ENCODE assay signal across 9 mouse cellular contexts in genomic region chr7:73371587-73372321, GRCm38 (mm10). TPM values are rescaled to one million over a fixed set of nuclear protein-coding genes. Genes with fewer than 3 reads are reported as not detected.
DNase-seq lines count a peak whose midpoint lies in the region; ATAC-seq and TF ChIP-seq lines count a peak whose summit lies in the region.
"Had no signal": no experiment of that assay in that cellular context is flagged by ENCODE, and none has a peak within 500 bp of the region (broad histone marks: within the 10 kb centered on the region; RNA-seq: fewer than 3 reads in every experiment).

No protein-coding gene starts in this region.

- no peak for ATAC-seq in heart, embryonic 12.5 days (ENCODE audit: insufficient number of reproducible peaks, low FRiP score)
- ATAC-seq in embryonic facial prominence, embryonic 14.5 days (ENCODE audit: low read depth), result no peak
- ATAC-seq in hindbrain, embryonic 14.5 days (ENCODE audit: low FRiP score), result no peak
- no peak for ATAC-seq in midbrain, postnatal 0 days (ENCODE audit: low FRiP score)

- peaks cover 21% of the 10 kb centered on the region for H3K4me1 ChIP-seq in heart, embryonic 12.5 days (replicated peaks)
- peaks cover 3% of the 10 kb centered on the region; the same call in 1 of the 2 replicates for H3K4me1 ChIP-seq in embryonic facial prominence, embryonic 14.5 days (ENCODE audit: control insufficient read depth, insufficient read depth, low read length)
- peaks cover 21% of the 10 kb centered on the region for H3K4me1 ChIP-seq in hindbrain, embryonic 14.5 days (replicated peaks; ENCODE audit: control insufficient read depth, insufficient read depth, low read length)
- peaks cover 11% of the 10 kb centered on the region; the same call in 1 of the 2 replicates for H3K4me1 ChIP-seq in midbrain, postnatal 0 days (ENCODE audit: insufficient read depth, low read length)

- no peaks in the 10 kb centered on the region for H3K9me3 ChIP-seq in heart, embryonic 12.5 days (replicated peaks)
- peaks cover 7% of the 10 kb centered on the region; the same call in 1 of the 2 replicates for H3K9me3 ChIP-seq in embryonic facial prominence, embryonic 14.5 days (ENCODE audit: control insufficient read depth, low read length)
- no peaks in the 10 kb centered on the region for H3K9me3 ChIP-seq in hindbrain, embryonic 14.5 days (ENCODE audit: control insufficient read depth, low read length)
- H3K9me3 ChIP-seq in midbrain, postnatal 0 days (ENCODE audit: low read length), result no peaks in the 10 kb centered on the region

- no peak overlapping the region for H3K27ac ChIP-seq in heart, embryonic 12.5 days (ENCODE audit: poor library complexity, severe bottlenecking)
- H3K27ac ChIP-seq in embryonic facial prominence, embryonic 14.5 days (replicated peaks; ENCODE audit: low read depth, low read length), result no peak overlapping the region
- H3K27ac ChIP-seq in hindbrain, embryonic 14.5 days, result peak overlapping the region; percentile 33; the same call in 1 of the 2 replicates
- no peak overlapping the region for H3K27ac ChIP-seq in midbrain, postnatal 0 days (ENCODE audit: low read depth, low read length)

- H3K36me3 ChIP-seq in heart, embryonic 12.5 days, result no peaks in the 10 kb centered on the region
- H3K36me3 ChIP-seq in embryonic facial prominence, embryonic 14.5 days (ENCODE audit: control insufficient read depth, insufficient read depth, low read length), result no peaks in the 10 kb centered on the region
- no peaks in the 10 kb centered on the region for H3K36me3 ChIP-seq in hindbrain, embryonic 14.5 days (replicated peaks; ENCODE audit: control insufficient read depth, insufficient read depth)
- H3K36me3 ChIP-seq in midbrain, postnatal 0 days (ENCODE audit: insufficient read depth, low read length), result no peaks in the 10 kb centered on the region
- H3K36me3 ChIP-seq: G1E had no signal

- H3K9ac ChIP-seq in heart, embryonic 12.5 days, result no peak overlapping the region
- no peak overlapping the region for H3K9ac ChIP-seq in embryonic facial prominence, embryonic 14.5 days (ENCODE audit: low read depth, low read length)
- peak overlapping the region; percentile 51 for H3K9ac ChIP-seq in hindbrain, embryonic 14.5 days
- H3K9ac ChIP-seq in midbrain, postnatal 0 days (replicated peaks; ENCODE audit: low read length, poor library complexity, severe bottlenecking), result peak overlapping the region; percentile 54; the same call in 1 of the 2 replicates

- peak overlapping the region; percentile 70 for H3K4me2 ChIP-seq in heart, embryonic 12.5 days
- peak overlapping the region; percentile 61 for H3K4me2 ChIP-seq in embryonic facial prominence, embryonic 14.5 days (ENCODE audit: low read depth, low read length)
- peak overlapping the region; percentile 59 for H3K4me2 ChIP-seq in hindbrain, embryonic 14.5 days (replicated peaks)
- H3K4me2 ChIP-seq in midbrain, postnatal 0 days (ENCODE audit: low read depth, low read length, poor library complexity, severe bottlenecking), result peak overlapping the region; percentile 66

- H3K27me3 ChIP-seq in heart, embryonic 12.5 days (replicated peaks), result peaks cover 58% of the 10 kb centered on the region
- H3K27me3 ChIP-seq in embryonic facial prominence, embryonic 14.5 days (replicated peaks; ENCODE audit: control insufficient read depth, insufficient read depth, low read length), result peaks cover 42% of the 10 kb centered on the region
- peaks cover 12% of the 10 kb centered on the region; the same call in 1 of the 2 replicates for H3K27me3 ChIP-seq in hindbrain, embryonic 14.5 days (ENCODE audit: control insufficient read depth, insufficient read depth, low read length)
- no peaks in the 10 kb centered on the region for H3K27me3 ChIP-seq in midbrain, postnatal 0 days (ENCODE audit: insufficient read depth, low read length)

- WGBS in heart, embryonic 12.5 days, result 42% methylated on average over 10 of the region's 10 CpGs
- WGBS in embryonic facial prominence, embryonic 14.5 days, result 47% methylated on average over 10 of the region's 10 CpGs
- WGBS in hindbrain, embryonic 14.5 days, result 51% methylated on average over 10 of the region's 10 CpGs
- 63% methylated on average over 10 of the region's 10 CpGs for whole genome bisulfite sequencing in midbrain, postnatal 0 days

- TF ChIP-seq CTCF in midbrain, postnatal 0 days (IDR thresholded peaks at IDR 0.05), result no peak

- no peak for DNase-seq in heart, postnatal 4 days
- no peak for DNase-seq in embryonic facial prominence, embryonic 14.5 days (ENCODE audit: low spot score)
- no peak for DNase-seq in hindbrain, embryonic 14.5 days (ENCODE audit: low spot score)
- no peak for DNase-seq in midbrain, postnatal 0 days (ENCODE audit: low spot score)
- DNase-seq in cerebellum, adult 9-11 months, result no peak
- no peak for DNase-seq in cerebellum, postnatal 14 days
- no peak for DNase-seq in embryo, embryonic 10.5 days (ENCODE audit: low spot score)

- H3K4me3 ChIP-seq in heart, embryonic 12.5 days, result peak overlapping the region; percentile 40; the same call in 1 of the 2 replicates
- peak overlapping the region; percentile 31 for H3K4me3 ChIP-seq in embryonic facial prominence, embryonic 14.5 days (ENCODE audit: low read depth, low read length)
- H3K4me3 ChIP-seq in hindbrain, embryonic 14.5 days (replicated peaks; ENCODE audit: low read length), result peak overlapping the region; percentile 29
- peak overlapping the region; percentile 32; the same call in 1 of the 2 replicates for H3K4me3 ChIP-seq in midbrain, postnatal 0 days (ENCODE audit: low read depth, low read length)

RNA-seq across cellular contexts. Expression of gene Rgma, which starts 3.6 kb away (rescaled TPM):
- polyA plus RNA-seq in heart, embryonic 12.5 days (2016; fragmentation: Nextera tagmentation; extraction: Ambion mirVana), result 3.5 and 3.7 TPM in 2 replicates
- total RNA-seq in heart, postnatal 4 days (2021), result 10 to 100 TPM; 36.1 to 38.8 TPM
- 19.6 and 26.1 TPM in 2 replicates for polyA plus RNA-seq in embryonic facial prominence, embryonic 14.5 days (2014; fragmentation: Nextera tagmentation; extraction: Ambion mirVana)
- polyA plus RNA-seq in hindbrain, embryonic 14.5 days (2014; fragmentation: Nextera tagmentation; extraction: Ambion mirVana), result 46.3 and 46.7 TPM in 2 replicates
- 129 and 160 TPM in 2 replicates for total RNA-seq in midbrain, postnatal 0 days (2014; rRNA removed)
- polyA plus RNA-seq in midbrain, postnatal 0 days (2015; fragmentation: Nextera tagmentation; extraction: Ambion mirVana), result 42.7 and 42.9 TPM in 2 replicates
- polyA plus RNA-seq: G1E had no signal

Comparison
In these comparisons a context has a peak if more than half of its experiments do, and no peak if none do; other contexts are left out.
1. H3K9ac ChIP-seq: peak in hindbrain, embryonic 14.5 days (single experiment) and midbrain, postnatal 0 days (single experiment); none in heart, embryonic 12.5 days (single experiment) and embryonic facial prominence, embryonic 14.5 days (single experiment).
2. Peak in every context shown above with its lines, with median percentiles within 50 percentile points of each other: H3K4me2 ChIP-seq and H3K4me3 ChIP-seq.